In genomic region chr5:108005134-108005533, GRCm38 (mm10) we compare ENCODE assay signal across 9 mouse cellular contexts. TPM values are rescaled to one million over a fixed set of nuclear protein-coding genes. Genes with fewer than 3 reads are reported as not detected.
A peak's percentile ranks its signal among the peaks of the same experiment; 100 is the strongest.
DNase-seq lines count a peak whose midpoint lies in the region; ATAC-seq and TF ChIP-seq lines count a peak whose summit lies in the region.
"Had no signal": no experiment of that assay in that cellular context is flagged by ENCODE, and none has a peak within 500 bp of the region (broad histone marks: within the 10 kb centered on the region; RNA-seq: fewer than 3 reads in every experiment).

No protein-coding gene starts in this region.

- TF ChIP-seq CTCF in kidney, postnatal 0 days (IDR thresholded peaks at IDR 0.05; ENCODE audit: low read depth), result peak; percentile 55

- H3K9me3 ChIP-seq in kidney, postnatal 0 days (replicated peaks; ENCODE audit: low read length), result no peaks in the 10 kb centered on the region

- no peaks in the 10 kb centered on the region for H3K4me1 ChIP-seq in kidney, postnatal 0 days (replicated peaks; ENCODE audit: insufficient read depth, low read length)

- H3K9ac ChIP-seq in kidney, postnatal 0 days (ENCODE audit: low read depth, low read length), result no peak overlapping the region

- H3K4me3 ChIP-seq in kidney, postnatal 0 days (replicated peaks; ENCODE audit: low read depth, low read length), result no peak overlapping the region

- ATAC-seq in kidney, postnatal 0 days (replicated peaks; ENCODE audit: low FRiP score, low read depth), result no peak
- ATAC-seq in monocyte, adult 5-6 weeks (replicated peaks; ENCODE audit: insufficient number of reproducible peaks, low FRiP score, low TSS enrichment, poor library complexity, severe bottlenecking), result peak; percentile 37

- H3K27me3 ChIP-seq in kidney, postnatal 0 days (ENCODE audit: insufficient read depth, low read length), result no peaks in the 10 kb centered on the region

- WGBS in kidney, postnatal 0 days, result 31% methylated on average over 2 of the region's 2 CpGs

- H3K4me2 ChIP-seq in kidney, postnatal 0 days (ENCODE audit: low read length), result no peak overlapping the region

- no peak for DNase-seq in kidney, postnatal 0 days (ENCODE audit: low spot score)
- no peak for DNase-seq in kidney, adult 18-20 months
- peak; percentile 72 for DNase-seq in ES-CJ7 (ENCODE audit: low read depth, low spot score)
- peak; percentile 34 for DNase-seq in c-Kit-positive CD71-positive TER-119-negative erythroid progenitor cells, embryonic 14.5 days (ENCODE audit: low read depth)
- DNase-seq in ovary, postnatal 14 days (ENCODE audit: low spot score), result no peak
- DNase-seq in cerebellum, postnatal 36 days, result no peak
- no peak for DNase-seq in right cerebral cortex, postnatal 10 days (ENCODE audit: low spot score in 2 of 2)
- DNase-seq: cerebellum, adult 11-12 months had no signal

- H3K27ac ChIP-seq in kidney, postnatal 0 days, result no peak overlapping the region

- H3K36me3 ChIP-seq in kidney, postnatal 0 days (ENCODE audit: insufficient read depth, low read length), result no peaks in the 10 kb centered on the region

RNA-seq across cellular contexts. Expression of gene Fam69a, which starts 18.2 kb away (rescaled TPM):
- 23.6 and 27.4 TPM in 2 replicates for polyA plus RNA-seq in kidney, postnatal 0 days (2015; fragmentation: Nextera tagmentation; extraction: Ambion mirVana)
- 33.7 to 53.5 TPM (median 47.2 TPM) in 3 replicates for total RNA-seq in monocyte, adult 5-6 weeks (2017)

Comparison
In these comparisons a context has a peak if more than half of its experiments do, and no peak if none do; other contexts are left out.
1. DNase-seq: peak in ES-CJ7 (single experiment) and c-Kit-positive CD71-positive TER-119-negative erythroid progenitor cells, embryonic 14.5 days (single experiment); none in kidney, postnatal 0 days (single experiment), kidney, adult 18-20 months (single experiment), ovary, postnatal 14 days (single experiment), cerebellum, postnatal 36 days (0 of 2) and right cerebral cortex, postnatal 10 days (0 of 2).